9 mouse cellular contexts compared by ENCODE assay signal in genomic region chr7:126821835-126822511, GRCm38 (mm10). TPM values are rescaled to one million over a fixed set of nuclear protein-coding genes. Genes with fewer than 3 reads are reported as not detected.
DNase-seq lines count a peak whose midpoint lies in the region; ATAC-seq and TF ChIP-seq lines count a peak whose summit lies in the region.
"Had no signal": no experiment of that assay in that cellular context is flagged by ENCODE, and none has a peak within 500 bp of the region (broad histone marks: within the 10 kb centered on the region; RNA-seq: fewer than 3 reads in every experiment).

No protein-coding gene starts in this region.

- H3K4me1 ChIP-seq in midbrain, embryonic 10.5 days = peaks cover 34% of the 10 kb centered on the region

- peak overlapping the region; percentile 87 for H3K27ac ChIP-seq in gastrocnemius, adult 2 months
- H3K27ac ChIP-seq in midbrain, embryonic 10.5 days (replicated peaks) = peak overlapping the region; percentile 83; the same call in 1 of the 2 replicates

- ATAC-seq in activated CD4-positive, CD25-positive, alpha-beta regulatory T cell, adult 4 months = peak; percentile 54

- no peaks in the 10 kb centered on the region for H3K36me3 ChIP-seq in midbrain, embryonic 10.5 days

- peak; percentile 99 for TF ChIP-seq CTCF in gastrocnemius, adult 2 months (IDR thresholded peaks at IDR 0.05)

- 24% methylated on average over 7 of the region's 7 CpGs for WGBS in midbrain, embryonic 10.5 days

- H3K27me3 ChIP-seq in midbrain, embryonic 10.5 days (ENCODE audit: low read depth, poor library complexity, severe bottlenecking) = peaks cover 38% of the 10 kb centered on the region

- H3K9me3 ChIP-seq in midbrain, embryonic 10.5 days (replicated peaks) = no peaks in the 10 kb centered on the region

- intact Hi-C loops in gastrocnemius, adult 2 months (cut with DNase I) = loop anchor here (1.0 to 5.0 kb wide), 4 partner anchors 40 to 205 kb away; partner anchors contain the start of genes Hirip3, Ino80e, Maz and Taok2
- intact Hi-C loops in left cerebral cortex, postnatal 14 days (cut with DNase I) = loop anchor here (5.0 kb wide), 1 partner anchor 120 kb away; no protein-coding TSS in a partner anchor

- peak; percentile 95 to 96 for DNase-seq in cerebellum, postnatal 14 days
- peak; percentile 86 for DNase-seq in gastrocnemius, adult 2 months
- DNase-seq in hindlimb bud, embryonic 11.5 days (ENCODE audit: extremely low spot score, low read depth, low spot score) = peak; percentile 61
- DNase-seq in left cerebral cortex, postnatal 14 days (ENCODE audit: low spot score in 2 of 2) = peak; percentile 66 to 85
- peak; percentile 86 for DNase-seq in midbrain, embryonic 10.5 days (ENCODE audit: low spot score)
- peak; percentile 78 for DNase-seq in right cerebral cortex, postnatal 25 days
- DNase-seq in yolk sac, embryonic 10.5 days (ENCODE audit: low spot score) = peak; percentile 72

- peak overlapping the region; percentile 80 for H3K4me3 ChIP-seq in gastrocnemius, adult 2 months
- H3K4me3 ChIP-seq in midbrain, embryonic 10.5 days = peak overlapping the region; percentile 63
- H3K4me3 ChIP-seq: myocyte had no signal

RNA-seq across cellular contexts. Expression of gene 4930451I11Rik, which starts 9.5 kb away (rescaled TPM):
- not detected for polyA plus RNA-seq in activated CD4-positive, CD25-positive, alpha-beta regulatory T cell, adult 4 months (2017; shearing (Covaris generic))
- total RNA-seq in gastrocnemius, adult 2 months (2021) = not detected
- total RNA-seq in left cerebral cortex, postnatal 14 days (2021) = not detected
- not detected in 2 replicates for polyA plus RNA-seq in midbrain, embryonic 10.5 days (2016; fragmentation: Nextera tagmentation; extraction: Ambion mirVana)
- polyA plus RNA-seq: myocyte had no signal

RNA-seq across cellular contexts. Expression of gene Fam57b, which starts 24.5 kb away (rescaled TPM):
- polyA plus RNA-seq in activated CD4-positive, CD25-positive, alpha-beta regulatory T cell, adult 4 months (2017; shearing (Covaris generic)) = not detected
- total RNA-seq in gastrocnemius, adult 2 months (2021) = 10 to 100 TPM; 61.1 to 64.6 TPM
- 100 to 1,000 TPM; 117 to 118 TPM for total RNA-seq in left cerebral cortex, postnatal 14 days (2021)
- polyA plus RNA-seq in midbrain, embryonic 10.5 days (2016; fragmentation: Nextera tagmentation; extraction: Ambion mirVana) = 4.1 and 7.7 TPM in 2 replicates

RNA-seq across cellular contexts. Expression of gene Doc2a, which starts 25.2 kb away (rescaled TPM):
- not detected for polyA plus RNA-seq in activated CD4-positive, CD25-positive, alpha-beta regulatory T cell, adult 4 months (2017; shearing (Covaris generic))
- not detected for total RNA-seq in gastrocnemius, adult 2 months (2021)
- 10 to 100 TPM; 54.8 to 62.4 TPM for total RNA-seq in left cerebral cortex, postnatal 14 days (2021)
- 6.6 and 8.4 TPM in 2 replicates for polyA plus RNA-seq in midbrain, embryonic 10.5 days (2016; fragmentation: Nextera tagmentation; extraction: Ambion mirVana)
- polyA plus RNA-seq: myocyte had no signal

RNA-seq across cellular contexts. Expression of gene Ppp4c, which starts 29.7 kb away (rescaled TPM):
- polyA plus RNA-seq in activated CD4-positive, CD25-positive, alpha-beta regulatory T cell, adult 4 months (2017; shearing (Covaris generic)) = 100 to 1,000 TPM; 133 to 149 TPM
- total RNA-seq in gastrocnemius, adult 2 months (2021) = 10 to 100 TPM; 22.8 to 25.7 TPM
- 10 to 100 TPM; 48.9 to 49.6 TPM for total RNA-seq in left cerebral cortex, postnatal 14 days (2021)
- polyA plus RNA-seq in midbrain, embryonic 10.5 days (2016; fragmentation: Nextera tagmentation; extraction: Ambion mirVana) = 376 and 407 TPM in 2 replicates

RNA-seq across cellular contexts. Expression of gene Hirip3, which starts 39.8 kb away (rescaled TPM):
- polyA plus RNA-seq in activated CD4-positive, CD25-positive, alpha-beta regulatory T cell, adult 4 months (2017; shearing (Covaris generic)) = 10 to 100 TPM; 10.5 to 18.4 TPM
- 1 to 10 TPM; 5.3 to 6.3 TPM for total RNA-seq in gastrocnemius, adult 2 months (2021)
- total RNA-seq in left cerebral cortex, postnatal 14 days (2021) = 10 to 100 TPM; 30.2 to 32.1 TPM
- 50.1 and 50.7 TPM in 2 replicates for polyA plus RNA-seq in midbrain, embryonic 10.5 days (2016; fragmentation: Nextera tagmentation; extraction: Ambion mirVana)

Comparison
In these comparisons a context has a peak if more than half of its experiments do, and no peak if none do; other contexts are left out.
1. Peak in every context shown above with its lines: DNase-seq, ATAC-seq, H3K4me3 ChIP-seq and H3K27ac ChIP-seq.
2. RNA of gene Doc2a, which starts 25.2 kb away (total RNA-seq): 54.8 to 62.4 TPM in left cerebral cortex, postnatal 14 days; not detected in gastrocnemius, adult 2 months; every median in the first group is over 10 times any median in the second.